13 mouse cellular contexts compared by ENCODE assay signal in the genomic region with DNA sequence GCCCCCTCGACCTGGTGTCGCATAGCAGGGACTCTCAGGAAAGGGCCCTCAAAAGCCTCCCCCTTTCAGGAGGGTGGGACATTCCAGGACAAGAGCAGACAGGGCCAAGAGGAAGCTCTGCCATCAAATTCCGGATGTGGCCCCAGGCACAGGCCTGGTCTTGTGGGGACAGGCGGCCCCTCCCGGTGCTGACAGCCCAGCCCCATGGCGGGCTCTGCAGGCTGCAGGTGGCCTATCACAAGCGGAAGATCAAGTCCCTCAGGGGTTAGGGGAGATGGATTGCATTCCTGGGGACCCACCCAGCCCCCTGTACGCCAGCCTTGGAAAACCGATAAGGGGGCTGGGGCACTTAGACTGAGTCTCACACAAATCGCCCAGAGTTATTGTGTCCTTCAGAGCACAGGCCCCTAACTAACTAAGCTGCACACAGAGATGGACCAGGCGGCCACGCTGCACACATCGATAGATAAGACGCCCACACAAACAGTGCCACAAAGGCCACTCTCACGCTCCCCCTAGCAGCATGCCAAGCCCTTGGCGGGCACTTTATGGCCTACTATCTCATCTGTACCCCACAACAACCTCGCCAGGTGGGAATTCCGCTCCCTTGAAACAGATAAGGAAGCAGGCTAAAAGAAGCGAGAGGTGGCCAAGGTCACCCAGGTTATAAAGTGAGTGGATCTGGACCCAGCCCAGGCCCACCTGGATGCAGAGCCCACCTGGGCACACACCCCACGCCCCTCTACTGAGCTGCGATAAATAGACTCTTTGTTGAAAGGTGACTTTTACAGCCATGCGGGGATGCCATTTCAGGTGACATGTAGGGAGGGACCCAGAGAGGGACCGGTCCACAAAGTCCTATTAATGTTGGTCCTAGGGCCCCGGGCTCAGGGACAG. TPM values are rescaled to one million over a fixed set of nuclear protein-coding genes. Genes with fewer than 3 reads are reported as not detected.
DNase-seq lines count a peak whose midpoint lies in the region; ATAC-seq lines count a peak whose summit lies in the region.
"Had no signal": no experiment of that assay in that cellular context is flagged by ENCODE, and none has a peak within 500 bp of the region (broad histone marks: within the 10 kb centered on the region; RNA-seq: fewer than 3 reads in every experiment).

No protein-coding gene starts in this region.

- no peak overlapping the region for H3K9ac ChIP-seq in heart, embryonic 16.5 days (ENCODE audit: low read length)
- no peak overlapping the region for H3K9ac ChIP-seq in intestine, embryonic 14.5 days (ENCODE audit: low read length)
- H3K9ac ChIP-seq in limb, embryonic 13.5 days, result peak overlapping the region; percentile 43; the same call in 1 of the 2 replicates
- H3K9ac ChIP-seq: liver, embryonic 15.5 days had no signal

- H3K27me3 ChIP-seq in heart, embryonic 16.5 days (ENCODE audit: control insufficient read depth, insufficient read depth, low read length), result no peaks in the 10 kb centered on the region
- no peaks in the 10 kb centered on the region for H3K27me3 ChIP-seq in intestine, embryonic 14.5 days (replicated peaks; ENCODE audit: control insufficient read depth, insufficient read depth, low read length)
- no peaks in the 10 kb centered on the region for H3K27me3 ChIP-seq in limb, embryonic 13.5 days
- H3K27me3 ChIP-seq: liver, embryonic 15.5 days had no signal

- peak; percentile 53; the same call in 1 of the 2 replicates for ATAC-seq in heart, embryonic 16.5 days (replicated peaks; ENCODE audit: extremely low read depth, insufficient read depth, low FRiP score)
- ATAC-seq in intestine, embryonic 14.5 days (replicated peaks; ENCODE audit: low FRiP score, low TSS enrichment, low read depth), result peak; percentile 87
- ATAC-seq in limb, embryonic 13.5 days (ENCODE audit: low FRiP score, low read depth), result 0 out of 2 replicates have a peak, but pooled peaks have one; percentile 64
- no peak for ATAC-seq in erythroid progenitor cell, adult 5-6 weeks (replicated peaks; ENCODE audit: low FRiP score, poor library complexity, severe bottlenecking)
- ATAC-seq: activated CD4-positive, CD25-positive, alpha-beta regulatory T cell, adult 4 months had no signal

- no peak for DNase-seq in heart, postnatal 36 days
- peak; percentile 18 for DNase-seq in ZHBTc4 (ENCODE audit: low read depth, low spot score)
- DNase-seq in intestine, embryonic 14.5 days (ENCODE audit: low spot score), result peak; percentile 65
- no peak for DNase-seq in adrenal gland, adult (ENCODE audit: inconsistent age in 2 of 2, low spot score in 1 of 2)
- DNase-seq in gastrocnemius, postnatal 36 days, result no peak

- H3K4me1 ChIP-seq in heart, embryonic 16.5 days (ENCODE audit: control insufficient read depth, insufficient read depth, low read length), result peaks cover 8% of the 10 kb centered on the region
- peaks cover 3% of the 10 kb centered on the region; the same call in 1 of the 2 replicates for H3K4me1 ChIP-seq in intestine, embryonic 14.5 days (replicated peaks; ENCODE audit: control insufficient read depth, insufficient read depth, low read length)
- peaks cover 9% of the 10 kb centered on the region for H3K4me1 ChIP-seq in limb, embryonic 13.5 days
- H3K4me1 ChIP-seq: liver, embryonic 15.5 days had no signal

- no peaks in the 10 kb centered on the region for H3K36me3 ChIP-seq in heart, embryonic 16.5 days (ENCODE audit: control insufficient read depth, insufficient read depth)
- H3K36me3 ChIP-seq in intestine, embryonic 14.5 days (ENCODE audit: control insufficient read depth, insufficient read depth, low read length), result no peaks in the 10 kb centered on the region
- no peaks in the 10 kb centered on the region for H3K36me3 ChIP-seq in limb, embryonic 13.5 days
- H3K36me3 ChIP-seq: forebrain, embryonic 10.5 days; liver, embryonic 15.5 days had no signal

- H3K9me3 ChIP-seq in heart, embryonic 16.5 days (replicated peaks; ENCODE audit: control insufficient read depth, low read length), result no peaks in the 10 kb centered on the region
- H3K9me3 ChIP-seq in intestine, embryonic 14.5 days (ENCODE audit: control insufficient read depth, low read length), result no peaks in the 10 kb centered on the region
- no peaks in the 10 kb centered on the region for H3K9me3 ChIP-seq in limb, embryonic 13.5 days
- H3K9me3 ChIP-seq: forebrain, embryonic 10.5 days; liver, embryonic 15.5 days had no signal

- no peak overlapping the region for H3K4me2 ChIP-seq in heart, embryonic 16.5 days (ENCODE audit: low read depth, low read length)
- H3K4me2 ChIP-seq in intestine, embryonic 14.5 days (ENCODE audit: low read length), result no peak overlapping the region
- H3K4me2 ChIP-seq in limb, embryonic 13.5 days (replicated peaks), result no peak overlapping the region
- H3K4me2 ChIP-seq: liver, embryonic 15.5 days had no signal

- 43% methylated on average over 24 of the region's 24 CpGs for WGBS in heart, embryonic 16.5 days
- 57% methylated on average over 24 of the region's 24 CpGs for WGBS in intestine, embryonic 14.5 days
- 57% methylated on average over 24 of the region's 24 CpGs for WGBS in limb, embryonic 13.5 days

- no peak overlapping the region for H3K27ac ChIP-seq in heart, embryonic 16.5 days (ENCODE audit: low read length)
- peak overlapping the region; percentile 74 for H3K27ac ChIP-seq in intestine, embryonic 14.5 days (ENCODE audit: low read depth)
- peak overlapping the region; percentile 22; the same call in 1 of the 2 replicates for H3K27ac ChIP-seq in limb, embryonic 13.5 days
- H3K27ac ChIP-seq: forebrain, embryonic 10.5 days; layer of hippocampus, adult 2 months; liver, embryonic 15.5 days had no signal

- no peak overlapping the region for H3K4me3 ChIP-seq in heart, embryonic 16.5 days (ENCODE audit: low read length)
- H3K4me3 ChIP-seq in intestine, embryonic 14.5 days (ENCODE audit: low read depth, low read length), result no peak overlapping the region
- H3K4me3 ChIP-seq in limb, embryonic 13.5 days, result no peak overlapping the region
- H3K4me3 ChIP-seq: forebrain, embryonic 10.5 days; layer of hippocampus, adult 2 months; liver, embryonic 15.5 days had no signal

- intact Hi-C loops in heart, postnatal 36 days (cut with DNase I), result no loop called here
- intact Hi-C loops in gastrocnemius, postnatal 36 days (cut with DNase I), result no loop called here

RNA-seq across cellular contexts. Expression of a gene that starts 55.5 kb away (rescaled TPM):
- polyA plus RNA-seq in heart, embryonic 16.5 days (2015; fragmentation: Nextera tagmentation; extraction: Ambion mirVana), result 0.24 TPM in 1 of 2 replicates, not detected in the other
- total RNA-seq in heart, postnatal 36 days (2021), result not detected
- polyA plus RNA-seq in intestine, embryonic 14.5 days (2014; fragmentation: Nextera tagmentation; extraction: Ambion mirVana), result not detected in 2 replicates
- not detected in 2 replicates for polyA plus RNA-seq in limb, embryonic 13.5 days (2015; fragmentation: Nextera tagmentation; extraction: Ambion mirVana)
- total RNA-seq in gastrocnemius, postnatal 36 days (2021), result not detected
- total RNA-seq in erythroid progenitor cell, adult 5-6 weeks (2015; ENCODE audit: low replicate concordance), result not detected in 2 replicates
- total RNA-seq in erythroid progenitor cell, adult 5-6 weeks (2017; ENCODE audit: low replicate concordance), result not detected in 2 replicates
- total RNA-seq: gastrocnemius, postnatal 4 days; layer of hippocampus, adult 2 months had no signal
- polyA plus RNA-seq: activated CD4-positive, CD25-positive, alpha-beta regulatory T cell, adult 4 months; forebrain, embryonic 10.5 days; liver, embryonic 15.5 days had no signal

Comparison
In these comparisons a context has a peak if more than half of its experiments do, and no peak if none do; other contexts are left out.
1. DNase-seq: peak in ZHBTc4 (single experiment) and intestine, embryonic 14.5 days (single experiment); none in heart, postnatal 36 days (0 of 2), adrenal gland, adult (0 of 2) and gastrocnemius, postnatal 36 days (0 of 2).